Mouse (Mus musculus): ENCODE measurements around the gene Tnni3k.

- TF ChIP-seq FLI1 (IDR thresholded peaks at IDR 0.05; ENCODE audit: low read length): no peak
- TF ChIP-seq GATA1 (IDR thresholded peaks at IDR 0.05; ENCODE audit: borderline replicate concordance, low read length): no peak
Observed at GRCm38 (mm10) chr3:155057566-155057965, 2.4 kb upstream of the Tnni3k start.
